Mouse (Mus musculus) hindbrain, embryonic 10.5 days (tissue): Measurements from ENCODE around the gene Gnat3. TPM values are rescaled to one million over a fixed set of nuclear protein-coding genes. Genes with fewer than 3 reads are reported as not detected.

Source experiments
- DNase-seq: peaks from one replicate; pipeline ENCODE4 v3.0.0-alpha.2; 2017; ENCODE audit warnings: low spot score
- H3K27ac ChIP-seq: fragments of 300-500 bp; sonication (generic); 2 replicates; pipeline ENCODE4 v1.5.1; 2016; ENCODE audit warnings: mild to moderate bottlenecking, moderate library complexity
- H3K27me3 ChIP-seq: fragments of 300-500 bp; sonication (generic); 2 replicates; pipeline ENCODE4 v1.6.1; 2016; ENCODE audit warnings: mild to moderate bottlenecking; ENCODE audit not compliant: poor library complexity, insufficient read depth, severe bottlenecking
- H3K36me3 ChIP-seq: fragments of 300-500 bp; sonication (generic); 2 replicates; pipeline ENCODE4 v1.6.1; 2016; ENCODE audit warnings: mild to moderate bottlenecking, moderate library complexity
- H3K4me1 ChIP-seq: fragments of 300-500 bp; sonication (generic); replicated peaks from 2 replicates; pipeline ENCODE4 v1.6.1; 2016; ENCODE audit warnings: mild to moderate bottlenecking
- H3K4me3 ChIP-seq: fragments of 300-500 bp; sonication (generic); 2 replicates; pipeline ENCODE4 v1.5.1; 2016; ENCODE audit warnings: mild to moderate bottlenecking, moderate library complexity
- H3K9me3 ChIP-seq: fragments of 300-500 bp; sonication (generic); 2 replicates; pipeline ENCODE4 v1.6.1; 2016; ENCODE audit warnings: mild to moderate bottlenecking, moderate library complexity
- WGBS: fragments of 180-500 bp; shearing (Covaris S2); methylation state at CpG from one replicate; pipeline ENCODE4 v1.1.7; 2016; 5-methylcytosine and 5-hydroxymethylcytosine counted together
- polyA plus RNA-seq: library from polyadenylated mRNA; unstranded; fragments of >200 nt; fragmentation: Nextera tagmentation; extraction: Ambion mirVana; gene quantifications from 2 replicates; pipeline ENCODE4 v1.2.1, GENCODE M21; 2016

Gnat3 gene
- polyA plus RNA-seq, 1 experiment from 2014 or later, result 0.77 TPM

DNA sequence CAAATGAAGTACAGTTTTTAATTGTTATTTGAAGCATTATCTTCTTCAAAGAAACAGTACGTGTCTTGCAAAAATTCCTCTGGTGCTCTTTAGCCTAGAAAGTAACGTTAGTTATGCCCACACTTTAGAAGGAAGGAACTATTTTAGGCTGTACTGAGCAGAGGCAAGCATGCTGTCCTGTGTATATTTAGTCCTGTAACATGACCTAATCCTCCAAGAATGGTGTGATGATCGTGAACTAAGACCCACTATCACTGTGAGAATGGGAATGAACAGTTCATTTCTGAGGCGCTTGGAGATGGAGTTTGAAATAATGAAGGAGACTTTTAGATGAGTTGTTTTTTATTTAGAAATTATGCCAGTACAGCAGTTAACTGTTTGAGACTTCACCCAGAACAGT lies 20.4 kb downstream of the Gnat3 start:
- DNase-seq, result no peak
- WGBS, result 77% methylated on average over 4 of the region's 4 CpGs
- no peak overlapping the region for H3K4me3 ChIP-seq
- no peak overlapping the region for H3K27ac ChIP-seq
- H3K9me3 ChIP-seq, result no peaks in the 10 kb centered on the region
- no peaks in the 10 kb centered on the region for H3K36me3 ChIP-seq
- H3K27me3 ChIP-seq, result no peaks in the 10 kb centered on the region
- H3K4me1 ChIP-seq, result no peaks in the 10 kb centered on the region

DNA sequence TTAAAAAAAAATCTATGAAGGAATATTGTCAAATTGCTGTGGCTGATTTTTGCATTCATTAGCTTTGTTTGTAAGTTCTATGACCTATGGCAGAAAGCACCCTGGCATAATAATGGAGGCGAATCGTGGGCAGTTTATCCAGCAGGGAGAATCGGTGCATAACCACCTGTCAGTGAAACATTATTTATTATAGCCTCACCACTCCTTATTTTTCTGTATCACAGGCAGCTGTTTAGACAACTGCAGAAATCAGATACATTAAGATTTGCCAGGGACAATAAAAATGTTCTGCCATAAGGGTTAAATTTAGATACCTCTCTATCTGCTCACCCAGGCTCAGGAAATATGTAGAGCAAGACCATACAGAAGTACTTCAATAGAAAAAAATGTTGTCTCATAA lies 22.2 kb downstream of the Gnat3 start:
- no peaks in the 10 kb centered on the region for H3K9me3 ChIP-seq
- H3K4me1 ChIP-seq, result no peaks in the 10 kb centered on the region
- H3K36me3 ChIP-seq, result no peaks in the 10 kb centered on the region
- H3K27me3 ChIP-seq, result no peaks in the 10 kb centered on the region
- H3K27ac ChIP-seq, result no peak overlapping the region
- no peak for DNase-seq
- no peak overlapping the region for H3K4me3 ChIP-seq
- WGBS, result 91% methylated on average over 3 of the region's 3 CpGs

DNA sequence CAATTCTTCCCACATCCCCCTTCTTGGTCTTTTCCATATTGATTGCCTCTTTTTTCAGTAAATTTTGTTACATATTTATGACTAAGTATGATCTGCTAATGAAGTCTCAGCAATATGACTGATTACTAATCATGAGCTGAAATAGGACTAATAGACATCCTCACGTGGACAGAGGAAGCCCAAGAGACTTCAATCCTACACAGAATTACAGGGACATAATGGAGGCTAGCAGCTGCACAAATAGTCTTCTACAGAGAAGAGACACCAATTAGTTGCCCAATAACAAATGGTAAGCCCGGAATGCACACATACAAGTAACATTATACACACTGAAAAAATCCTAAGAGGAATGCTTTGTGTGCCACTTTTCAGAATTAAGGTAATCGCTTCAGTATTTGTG lies 24.3 kb downstream of the Gnat3 start:
- Histone ChIP-seq H3K9me3 (no peaks in the 10 kb centered on the region), H3K36me3 (no peaks in the 10 kb centered on the region), H3K27ac (no peak overlapping the region), H3K27me3 (no peaks in the 10 kb centered on the region), H3K4me1 (no peaks in the 10 kb centered on the region), H3K4me3 (no peak overlapping the region)
- WGBS, result 72% methylated on average over 3 of the region's 3 CpGs
- DNase-seq, result no peak

DNA sequence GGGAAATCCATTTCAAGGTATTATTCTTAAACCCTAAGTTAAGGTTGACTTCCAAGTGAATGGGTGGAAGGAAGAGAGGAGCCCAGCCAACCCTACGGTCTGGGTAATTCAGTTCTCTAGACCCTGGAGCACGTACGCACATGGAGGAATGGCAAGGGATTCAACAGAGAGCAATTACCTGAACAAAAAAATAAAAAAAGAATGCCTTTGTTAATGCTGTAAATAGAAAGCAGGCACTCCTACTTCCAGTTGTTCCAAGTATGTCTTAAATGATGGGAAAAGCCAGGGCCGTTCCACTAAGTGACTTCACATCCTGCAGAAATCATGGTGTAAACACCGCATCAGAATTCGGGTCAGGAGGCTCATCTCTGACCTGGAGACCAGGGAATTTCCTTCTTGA lies 28.3 kb downstream of the Gnat3 start:
- Histone ChIP-seq H3K4me1 (no peaks in the 10 kb centered on the region), H3K9me3 (no peaks in the 10 kb centered on the region), H3K27ac (no peak overlapping the region), H3K4me3 (no peak overlapping the region), H3K27me3 (no peaks in the 10 kb centered on the region), H3K36me3 (no peaks in the 10 kb centered on the region)
- no peak for DNase-seq
- WGBS, result 86% methylated on average over 6 of the region's 6 CpGs

DNA sequence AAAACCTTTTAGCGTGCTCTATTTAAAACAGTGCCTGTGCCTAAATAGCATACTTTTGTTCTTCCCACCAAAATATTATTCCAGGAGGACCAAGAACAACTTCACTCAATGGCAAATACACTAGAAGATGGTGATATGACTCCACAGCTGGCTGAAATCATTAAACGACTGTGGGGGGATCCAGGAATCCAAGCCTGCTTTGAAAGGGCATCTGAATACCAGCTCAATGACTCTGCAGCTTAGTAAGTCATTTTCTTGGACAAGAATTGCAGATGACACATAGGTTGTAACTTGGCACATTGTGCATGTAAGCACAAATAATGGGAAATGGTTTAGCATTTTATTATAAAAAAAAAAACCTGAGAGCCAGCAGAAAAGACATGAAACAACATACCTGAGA lies 37.2 kb downstream of the Gnat3 start:
- 73% methylated on average over 2 of the region's 2 CpGs for WGBS
- no peaks in the 10 kb centered on the region for H3K36me3 ChIP-seq

DNA sequence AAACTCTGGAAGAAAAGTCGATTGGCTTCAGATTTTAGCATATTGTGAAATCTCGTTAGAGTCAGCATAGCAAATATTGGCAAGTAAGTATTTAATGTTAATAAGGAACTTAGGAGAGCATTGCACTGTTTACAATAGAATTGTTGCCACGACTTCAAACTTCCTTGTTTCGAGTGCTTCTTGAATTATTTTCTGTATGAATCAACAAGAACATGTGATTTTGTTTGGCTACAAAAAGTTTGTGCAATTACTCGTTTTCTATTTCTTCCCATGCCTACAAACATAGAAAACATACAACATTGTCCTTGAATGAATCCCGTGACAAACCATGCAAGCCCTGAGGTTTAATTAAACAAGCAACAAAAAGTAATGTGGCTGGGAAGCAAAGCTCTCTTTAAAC lies 37.8 kb downstream of the Gnat3 start:
- 75% methylated on average over 6 of the region's 6 CpGs for WGBS
- no peaks in the 10 kb centered on the region for H3K36me3 ChIP-seq
- no peak overlapping the region for H3K4me3 ChIP-seq

More for the DNA sequence above, 37.2 kb downstream of the Gnat3 start:
- DNase-seq, result no peak
- Histone ChIP-seq H3K4me1 (no peaks in the 10 kb centered on the region), H3K27ac (no peak overlapping the region), H3K4me3 (no peak overlapping the region), H3K9me3 (no peaks in the 10 kb centered on the region), H3K27me3 (no peaks in the 10 kb centered on the region)

DNA sequence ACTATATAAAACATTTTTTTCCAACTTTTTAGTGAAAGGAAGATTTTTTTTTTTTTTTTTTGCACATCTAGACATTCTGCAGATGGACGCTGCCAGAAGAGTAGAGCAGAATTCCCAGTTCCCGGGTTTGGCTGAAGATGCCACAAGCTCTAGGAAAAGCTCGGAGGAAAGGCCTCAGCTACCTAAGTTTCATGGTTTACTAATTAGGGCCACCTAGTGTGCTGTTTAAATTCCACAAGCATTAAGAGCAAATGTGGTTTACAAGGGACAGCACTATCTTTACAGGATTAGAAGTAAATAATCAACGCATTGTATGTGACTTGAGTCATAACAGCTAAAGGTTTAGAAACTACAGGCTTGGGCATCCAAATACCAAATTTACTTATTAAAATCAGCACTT lies 39.3 kb downstream of the Gnat3 start:
- WGBS, result 43% methylated on average over 4 of the region's 4 CpGs
- Histone ChIP-seq H3K4me1 (0 out of 2 replicates have a peak, but pooled peaks cover 2% of the 10 kb centered on the region), H3K27ac (no peak overlapping the region), H3K36me3 (no peaks in the 10 kb centered on the region), H3K9me3 (no peaks in the 10 kb centered on the region), H3K4me3 (no peak overlapping the region), H3K27me3 (no peaks in the 10 kb centered on the region)
- no peak for DNase-seq

More for the DNA sequence above, 37.8 kb downstream of the Gnat3 start:
- Histone ChIP-seq H3K4me1 (no peaks in the 10 kb centered on the region), H3K27me3 (no peaks in the 10 kb centered on the region), H3K27ac (no peak overlapping the region), H3K9me3 (no peaks in the 10 kb centered on the region)
- no peak for DNase-seq

DNA sequence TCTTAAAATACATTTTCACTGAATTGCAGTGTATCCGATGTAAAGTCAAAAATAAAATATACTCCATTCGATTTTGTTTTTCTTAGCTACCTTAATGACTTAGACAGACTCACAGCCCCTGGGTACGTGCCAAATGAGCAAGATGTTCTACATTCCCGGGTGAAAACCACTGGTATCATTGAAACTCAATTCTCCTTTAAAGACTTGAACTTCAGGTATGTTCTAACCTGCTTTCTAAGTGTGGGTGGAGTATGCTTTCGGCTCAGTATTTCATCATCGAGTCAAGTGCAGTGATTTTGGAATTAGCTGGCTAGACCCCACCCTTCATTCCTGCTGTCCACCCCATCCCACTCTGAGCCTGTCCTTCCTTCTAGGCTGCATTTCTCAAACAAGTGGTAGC lies 41.3 kb downstream of the Gnat3 start:
- no peaks in the 10 kb centered on the region for H3K27me3 ChIP-seq
- H3K36me3 ChIP-seq, result no peaks in the 10 kb centered on the region
- H3K4me1 ChIP-seq, result 0 out of 2 replicates have a peak, but pooled peaks cover 2% of the 10 kb centered on the region
- no peak for DNase-seq
- 92% methylated on average over 6 of the region's 6 CpGs for WGBS
- no peak overlapping the region for H3K27ac ChIP-seq
- H3K4me3 ChIP-seq, result no peak overlapping the region
- H3K9me3 ChIP-seq, result no peaks in the 10 kb centered on the region

DNA sequence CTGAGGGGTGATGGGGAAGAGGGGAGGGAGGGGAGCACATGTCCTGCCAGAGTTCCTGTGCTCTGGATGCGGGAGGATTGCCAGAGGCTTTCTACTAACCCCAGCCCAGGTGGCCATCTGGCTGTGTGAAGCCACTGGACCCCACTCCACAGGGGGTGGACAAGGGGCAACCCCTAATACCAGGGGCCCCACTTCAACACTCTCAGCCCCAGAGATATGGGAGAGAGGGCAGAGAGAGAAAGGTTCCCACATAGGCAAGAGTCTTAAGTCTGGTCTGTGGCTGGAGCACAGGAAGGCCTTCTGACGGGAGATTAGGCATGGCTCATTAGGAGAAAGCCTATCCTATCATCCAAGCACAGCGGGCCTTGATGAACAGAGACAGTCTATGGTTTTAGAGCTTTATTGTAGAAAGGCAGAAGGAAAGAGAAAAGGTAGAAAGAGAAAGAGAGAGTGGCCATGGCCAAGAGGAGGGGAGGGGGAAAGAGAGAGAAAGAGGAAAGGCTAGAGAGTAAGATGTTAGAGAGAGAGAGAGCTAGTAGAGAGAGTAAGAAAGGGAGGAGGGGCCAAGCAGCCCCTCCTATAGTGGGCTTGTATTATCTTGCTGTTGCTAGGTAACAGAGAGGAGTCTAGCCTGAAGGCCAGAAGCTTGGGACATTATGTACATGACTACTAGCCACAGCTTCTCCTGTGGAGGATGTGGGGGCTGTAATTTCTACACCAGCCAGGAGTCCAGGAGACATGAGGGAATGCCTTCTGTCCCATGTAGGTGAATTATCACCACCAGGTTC lies 42.7 kb downstream of the Gnat3 start:
- DNase-seq, result no peak
- H3K9me3 ChIP-seq, result no peaks in the 10 kb centered on the region
- 0 out of 2 replicates have a peak, but pooled peaks cover 2% of the 10 kb centered on the region for H3K4me1 ChIP-seq
- no peak overlapping the region for H3K4me3 ChIP-seq
- 75% methylated on average over 3 of the region's 3 CpGs for WGBS
- no peak overlapping the region for H3K27ac ChIP-seq
- no peaks in the 10 kb centered on the region for H3K36me3 ChIP-seq
- no peaks in the 10 kb centered on the region for H3K27me3 ChIP-seq

DNA sequence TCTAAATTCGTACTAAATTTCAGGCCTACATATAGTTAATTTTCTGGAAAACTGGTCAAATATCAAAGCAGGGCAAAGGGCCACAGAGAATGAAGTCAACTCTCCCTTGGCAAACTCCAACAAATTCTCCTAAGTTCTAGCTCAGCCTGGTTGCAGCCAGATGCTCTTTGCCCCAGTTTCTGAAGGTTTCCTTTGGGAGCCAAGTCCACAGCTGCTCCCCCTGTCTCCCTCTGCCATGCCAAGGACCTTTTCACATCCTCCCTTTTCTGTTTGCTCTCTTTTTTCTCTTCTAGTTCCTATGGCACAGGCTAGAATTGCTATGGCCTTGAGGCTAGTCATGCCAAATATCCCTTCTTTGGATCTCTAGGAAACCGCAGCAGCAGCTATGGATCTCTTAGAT lies 43.8 kb downstream of the Gnat3 start:
- Histone ChIP-seq H3K36me3 (no peaks in the 10 kb centered on the region), H3K27ac (no peak overlapping the region), H3K27me3 (no peaks in the 10 kb centered on the region), H3K4me1 (0 out of 2 replicates have a peak, but pooled peaks cover 2% of the 10 kb centered on the region), H3K4me3 (no peak overlapping the region), H3K9me3 (no peaks in the 10 kb centered on the region)
- WGBS, result 88% methylated on average over 2 of the region's 2 CpGs
- no peak for DNase-seq

DNA sequence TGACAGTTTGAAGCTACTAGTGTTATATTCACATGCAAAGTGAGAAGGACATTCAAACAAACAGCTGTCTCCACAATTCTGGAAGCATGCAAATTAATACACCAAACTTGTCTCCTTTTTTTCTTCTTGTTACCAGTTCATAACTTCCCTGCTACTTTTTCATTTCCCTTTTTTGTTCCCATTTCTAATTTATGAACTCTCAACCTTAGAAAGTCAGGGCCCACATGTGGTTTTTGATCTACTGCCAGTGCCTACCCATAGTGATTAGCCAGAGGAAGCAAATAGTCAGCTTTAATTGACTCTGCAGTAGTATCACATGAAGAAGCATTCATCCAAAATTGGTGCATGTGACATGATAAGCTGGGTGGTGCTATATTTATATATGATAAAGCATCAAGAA lies 44.7 kb downstream of the Gnat3 start:
- DNase-seq, result no peak
- H3K9me3 ChIP-seq, result no peaks in the 10 kb centered on the region

DNA sequence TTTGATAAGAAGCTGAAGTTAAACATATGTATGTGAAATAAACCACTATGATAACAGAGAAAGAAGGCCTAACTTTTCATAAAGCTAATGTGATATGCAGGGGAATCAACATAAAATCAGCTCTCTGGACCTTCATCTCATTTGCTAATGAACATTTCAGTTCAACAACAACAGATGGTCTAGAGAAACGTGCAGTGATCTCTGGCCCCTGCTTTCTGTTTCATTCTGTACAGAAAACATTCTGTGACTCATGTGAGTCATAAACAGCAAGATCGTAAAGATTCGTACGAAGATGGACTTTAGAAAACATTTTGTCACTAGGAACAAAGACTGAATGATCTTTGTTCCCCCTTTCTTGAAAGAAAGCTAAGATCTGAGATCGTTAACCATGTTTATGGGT lies 48.0 kb downstream of the Gnat3 start:
- H3K36me3 ChIP-seq, result no peaks in the 10 kb centered on the region
- DNase-seq, result no peak
- H3K9me3 ChIP-seq, result no peaks in the 10 kb centered on the region
- H3K27me3 ChIP-seq, result no peaks in the 10 kb centered on the region
- no peak overlapping the region for H3K4me3 ChIP-seq
- H3K4me1 ChIP-seq, result 0 out of 2 replicates have a peak, but pooled peaks cover 2% of the 10 kb centered on the region
- WGBS, result 78% methylated on average over 5 of the region's 5 CpGs
- H3K27ac ChIP-seq, result no peak overlapping the region

More for the DNA sequence above, 44.7 kb downstream of the Gnat3 start:
- H3K4me1 ChIP-seq, result 0 out of 2 replicates have a peak, but pooled peaks cover 2% of the 10 kb centered on the region
- no peaks in the 10 kb centered on the region for H3K27me3 ChIP-seq
- H3K36me3 ChIP-seq, result no peaks in the 10 kb centered on the region
- H3K4me3 ChIP-seq, result no peak overlapping the region
- H3K27ac ChIP-seq, result no peak overlapping the region

DNA sequence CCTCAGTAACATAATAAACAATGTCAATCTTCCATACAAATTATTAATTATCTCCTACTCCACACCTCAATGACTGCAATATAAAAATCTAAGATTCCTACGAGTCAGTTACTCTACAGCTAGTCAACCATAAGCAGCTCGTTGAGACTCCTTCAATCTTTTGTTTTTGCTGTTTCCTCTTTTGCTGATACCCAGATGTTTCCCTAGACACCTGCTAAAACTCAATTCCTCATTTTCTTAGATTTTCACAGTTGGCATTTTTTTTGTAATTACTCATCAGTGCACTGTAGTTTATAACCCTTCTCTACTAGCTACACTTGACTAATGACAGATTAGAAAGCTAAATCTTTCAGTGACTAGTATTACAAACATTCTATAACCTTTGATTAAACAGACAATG lies 50.8 kb downstream of the Gnat3 start:
- no peak for DNase-seq
- Histone ChIP-seq H3K27me3 (no peaks in the 10 kb centered on the region), H3K36me3 (no peaks in the 10 kb centered on the region), H3K4me3 (no peak overlapping the region), H3K4me1 (no peaks in the 10 kb centered on the region), H3K9me3 (no peaks in the 10 kb centered on the region), H3K27ac (no peak overlapping the region)
- WGBS, result 80% methylated on average over 2 of the region's 2 CpGs
